Mouse (Mus musculus) ZHBTc4 (cell line): ENCODE measurements around the gene Dmd.
A peak's percentile ranks its signal among the peaks of the same experiment; 100 is the strongest.

Source experiments
- DNase-seq: peaks from one replicate; pipeline ENCODE4 v3.0.0-alpha.2; 2011; ENCODE audit warnings: low read depth, low spot score

Dmd gene

DNA sequence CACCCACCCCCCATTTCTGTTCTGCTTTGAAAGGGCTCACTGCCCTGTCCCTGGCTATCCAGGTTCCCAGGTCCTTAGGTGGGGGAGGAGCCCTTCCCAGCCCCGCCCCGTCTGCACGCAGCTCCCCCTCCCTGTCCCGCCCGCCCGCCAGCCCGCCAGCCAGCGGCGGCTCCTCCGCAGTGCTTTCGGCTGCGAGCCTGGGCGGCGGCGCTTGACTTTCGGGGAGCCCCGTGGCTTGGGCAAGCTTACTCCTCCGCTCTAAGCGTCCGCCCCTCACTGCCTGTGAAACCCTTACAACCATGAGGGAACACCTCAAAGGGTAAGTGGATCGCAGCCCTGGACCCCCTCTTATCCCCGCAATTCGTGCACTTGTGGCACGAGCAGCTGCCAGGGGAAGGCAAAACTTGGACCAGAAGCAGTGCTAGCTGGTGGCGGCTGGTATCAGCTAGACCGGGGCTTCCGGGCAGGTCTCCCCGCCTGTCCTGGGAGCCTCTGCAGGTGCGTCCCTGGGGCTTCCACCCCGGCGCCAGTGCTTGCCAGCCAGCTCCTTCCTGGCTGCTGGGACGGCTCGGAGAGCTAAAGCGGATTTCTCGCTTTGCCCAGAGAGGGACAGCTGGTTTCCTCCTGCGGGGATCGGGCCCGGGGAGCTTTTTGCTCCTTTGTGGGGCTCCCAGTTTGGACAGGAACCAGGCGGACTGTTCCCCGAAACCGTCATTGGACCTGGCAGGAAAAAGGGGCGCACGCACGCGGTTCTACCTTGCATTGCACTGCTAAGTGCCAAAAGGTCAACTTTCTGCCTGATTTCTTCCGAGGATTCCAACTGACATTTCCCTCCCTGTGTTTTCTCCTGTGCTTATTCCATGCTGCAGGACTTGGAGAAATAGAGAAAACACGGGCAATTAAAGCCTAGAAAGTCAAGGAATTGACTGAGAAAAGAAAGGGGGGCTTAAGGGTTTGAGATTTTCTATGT, 2099.8 kb downstream of the Dmd start:
- peak; percentile 82 for DNase-seq

DNA sequence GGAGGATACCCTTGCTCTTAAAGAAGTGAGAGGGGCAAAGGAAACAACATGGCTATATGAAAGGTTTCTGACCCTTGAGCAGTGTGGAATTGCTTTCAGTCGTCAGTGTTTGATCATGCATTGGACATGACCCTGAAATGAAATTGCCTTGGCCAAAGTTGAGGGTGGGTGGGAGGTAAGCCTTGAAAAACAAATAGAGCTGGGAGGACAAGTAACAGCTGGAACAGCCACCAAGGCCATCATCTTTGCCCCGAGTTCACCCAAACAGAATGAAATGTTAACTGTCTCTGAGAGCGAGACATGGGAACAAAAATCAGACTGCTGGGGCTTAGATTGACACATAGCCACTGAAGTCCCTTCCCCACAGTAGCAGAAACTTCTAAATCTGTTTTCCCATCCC, 2100.9 kb downstream of the Dmd start:
- no peak for DNase-seq

DNA sequence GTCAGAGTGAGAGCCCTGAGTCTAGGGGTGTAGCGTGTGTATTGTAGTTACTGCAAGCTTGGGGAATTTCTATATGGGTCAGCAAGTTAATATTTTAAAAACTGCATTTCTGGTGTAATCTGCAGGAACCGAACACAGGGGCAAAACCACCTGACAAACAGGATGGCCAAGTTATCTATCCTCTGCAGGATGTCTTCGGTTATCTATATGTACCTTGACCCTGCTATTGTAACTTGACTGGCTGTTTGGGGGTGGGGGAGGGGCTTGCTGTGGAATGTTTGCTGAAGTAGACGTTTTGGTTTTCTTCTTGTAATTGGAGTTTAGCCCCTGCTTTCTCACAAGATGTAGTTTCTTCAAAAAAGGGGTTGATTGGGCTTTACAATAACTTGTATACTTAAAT, 2124.9 kb downstream of the Dmd start:
- DNase-seq = no peak

DNA sequence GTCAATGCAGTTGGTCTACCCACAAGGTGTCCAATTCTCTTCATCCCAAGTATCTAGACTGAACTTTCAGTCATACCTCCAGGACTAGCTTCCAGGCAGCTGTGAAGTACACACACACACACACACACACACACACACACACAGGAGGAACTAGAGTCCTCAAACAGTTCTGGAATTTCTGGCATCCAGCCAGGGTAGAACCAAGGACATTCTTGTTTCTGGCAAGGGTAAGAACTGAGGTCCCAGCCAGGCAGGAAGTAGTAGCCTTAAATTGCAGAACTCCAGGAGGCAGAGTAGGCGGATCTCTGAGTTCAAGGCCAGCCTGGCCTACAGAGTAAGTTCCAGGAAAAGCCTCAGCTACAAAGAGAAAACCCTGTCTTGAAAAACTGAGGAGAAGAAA, 2128.2 kb downstream of the Dmd start:
- peak; percentile 94 for DNase-seq

DNA sequence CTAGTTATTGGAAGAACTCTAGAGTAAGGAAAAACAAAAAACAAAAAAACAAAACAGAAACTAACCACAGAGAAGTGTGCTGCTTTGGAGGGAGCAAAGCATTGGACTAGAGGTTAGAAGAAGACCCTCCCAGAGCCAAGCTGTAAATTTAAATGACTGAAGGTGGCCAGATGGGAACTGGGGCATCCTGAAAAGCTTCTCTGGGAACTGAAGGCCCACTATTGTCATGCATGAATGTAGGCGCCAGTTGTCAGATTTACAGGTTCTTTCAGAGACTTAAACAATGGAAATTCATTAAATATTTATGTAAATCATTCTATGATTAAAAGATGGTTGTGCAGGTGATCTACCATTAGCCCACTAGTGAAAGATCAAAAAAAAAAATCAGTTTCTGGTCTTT, 2128.9 kb downstream of the Dmd start:
- peak; percentile 78 for DNase-seq

DNA sequence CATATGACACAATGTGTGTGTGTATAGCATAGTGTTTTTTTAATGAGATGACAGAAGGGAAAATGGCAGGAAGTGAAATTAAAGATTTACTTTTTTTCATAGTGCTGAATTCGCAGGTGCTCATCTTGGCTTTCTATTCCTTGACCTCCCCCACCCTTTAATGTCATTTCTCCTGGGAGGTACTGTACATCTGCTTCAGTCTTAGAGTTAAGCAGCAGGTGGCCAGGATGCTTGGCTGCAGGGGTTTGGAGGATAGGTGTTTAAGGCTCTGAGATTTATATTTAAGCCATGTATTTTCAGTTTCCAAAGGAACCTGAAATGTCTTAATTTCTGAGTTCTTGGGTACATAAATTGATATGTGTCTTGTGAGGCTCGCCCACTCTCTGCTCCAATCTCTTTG, 2130.5 kb downstream of the Dmd start:
- no peak for DNase-seq

DNA sequence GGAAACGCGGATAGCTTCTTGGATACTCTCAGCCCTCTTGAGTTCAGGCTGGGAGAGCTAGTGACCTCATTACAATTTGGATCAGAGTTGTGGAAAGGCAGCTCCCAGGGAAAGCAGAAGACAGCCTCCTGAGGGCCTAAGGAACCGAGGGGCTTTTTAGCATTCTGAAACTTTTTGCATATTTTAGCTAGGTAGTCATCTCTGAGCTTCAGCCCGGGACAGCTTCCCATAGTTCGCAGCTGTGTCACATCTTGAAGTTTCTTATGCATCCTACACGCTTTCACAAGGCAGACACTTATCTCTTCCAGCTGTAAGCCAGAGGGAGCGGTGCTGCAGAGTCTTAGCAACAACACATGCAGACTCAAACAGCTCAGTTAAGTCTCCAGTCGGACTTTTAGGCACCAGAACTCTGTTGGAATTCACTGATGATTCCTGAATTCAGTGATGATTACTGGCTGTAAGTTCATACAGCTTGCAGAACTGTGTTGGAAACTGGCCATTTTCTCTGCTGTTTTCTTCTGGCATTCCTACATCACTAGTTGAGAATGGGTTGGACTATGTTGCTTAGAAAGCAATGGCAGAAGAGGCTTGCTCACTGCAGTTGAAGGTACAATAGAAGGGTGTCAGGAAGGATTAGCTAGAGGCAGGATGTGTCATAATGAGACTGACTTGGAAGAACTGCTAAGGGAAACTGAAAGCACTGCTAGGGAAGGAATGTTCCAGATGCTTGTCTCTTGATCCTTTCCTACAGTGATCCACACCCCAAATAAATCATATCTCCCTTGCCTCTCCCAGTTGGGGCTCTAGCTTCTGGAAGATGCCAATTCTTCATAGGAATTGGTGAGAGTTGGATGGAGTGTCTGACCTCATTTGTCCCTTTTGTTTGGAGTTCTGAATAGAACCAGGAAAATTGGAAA, 2135.8 kb downstream of the Dmd start:
- DNase-seq = no peak

DNA sequence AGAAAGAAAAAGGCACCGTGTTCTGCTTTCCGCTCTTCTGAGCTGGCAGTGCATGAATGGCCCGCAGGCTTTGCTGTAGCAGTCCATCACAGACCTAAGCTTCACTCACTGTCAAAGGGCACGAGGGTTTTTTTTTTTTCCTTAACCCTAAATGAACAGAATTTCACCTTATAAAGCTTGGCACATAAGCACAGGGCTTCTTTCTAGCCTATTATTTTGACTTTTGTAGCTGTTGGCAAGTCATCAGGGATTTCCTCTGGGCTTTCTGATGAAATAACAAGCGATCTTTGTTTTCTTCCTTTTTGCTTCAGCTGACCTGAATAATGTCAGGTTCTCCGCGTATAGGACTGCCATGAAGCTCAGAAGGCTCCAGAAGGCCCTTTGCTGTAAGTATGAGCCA, 2140.8 kb downstream of the Dmd start:
- no peak for DNase-seq

DNA sequence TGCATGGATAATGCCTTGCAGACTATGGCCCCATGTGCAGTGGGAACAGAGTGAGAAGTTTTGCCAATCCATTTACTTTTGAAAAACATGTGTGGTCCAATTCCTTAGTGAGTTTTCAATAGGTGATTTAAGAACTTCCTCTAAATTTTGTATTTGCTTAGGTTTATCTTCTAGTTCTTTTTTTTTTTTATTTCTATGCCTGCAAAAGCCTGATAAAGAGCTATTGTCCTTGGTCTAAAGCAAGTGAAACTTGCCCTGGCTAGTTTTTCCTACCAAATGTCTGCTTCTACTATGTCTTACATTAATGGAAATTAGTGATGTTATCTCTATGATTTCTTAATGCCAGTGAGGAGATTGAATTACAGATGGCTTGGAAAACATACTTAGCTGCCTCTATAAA, 2144.7 kb downstream of the Dmd start:
- DNase-seq = no peak

DNA sequence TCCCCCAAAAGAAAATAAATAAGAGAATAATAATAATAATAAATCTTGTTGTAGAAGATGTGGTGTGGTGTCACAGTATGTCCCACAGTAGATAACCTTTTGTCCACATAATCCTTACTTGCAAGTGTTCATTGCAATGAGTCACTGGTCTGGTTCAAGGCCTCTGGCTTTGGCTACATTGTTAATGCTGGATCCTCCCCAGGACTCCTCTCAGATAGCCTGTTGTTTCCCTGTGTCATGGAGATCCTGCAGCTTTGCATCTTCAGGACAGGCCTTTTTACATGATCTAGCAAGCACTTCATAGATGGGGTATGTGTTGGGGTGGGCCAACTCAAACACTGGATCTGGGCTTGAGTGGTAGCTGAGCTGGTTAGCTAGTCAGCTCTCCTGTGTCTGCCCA, 2150.0 kb downstream of the Dmd start:
- peak; percentile 5 for DNase-seq

DNA sequence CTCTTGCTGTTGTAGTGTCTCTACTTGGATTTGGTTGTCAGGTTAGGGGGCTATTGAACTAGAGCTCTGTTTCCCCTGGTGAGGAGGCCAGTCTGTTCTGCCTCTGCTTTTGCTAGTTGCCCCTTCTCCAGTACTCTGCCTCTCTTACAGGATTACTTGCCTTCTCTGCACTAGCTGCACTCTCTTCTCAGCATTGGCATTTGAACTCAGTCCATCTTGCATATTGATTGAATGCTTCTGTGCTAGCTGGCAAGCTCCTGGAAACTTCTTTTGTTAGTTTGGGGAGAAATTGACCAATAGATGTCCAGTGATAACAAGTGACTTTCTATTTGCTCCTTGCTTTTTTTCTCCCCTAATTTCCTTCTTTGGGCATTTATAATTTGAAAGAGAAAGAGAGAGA, 2163.7 kb downstream of the Dmd start:
- DNase-seq = no peak

DNA sequence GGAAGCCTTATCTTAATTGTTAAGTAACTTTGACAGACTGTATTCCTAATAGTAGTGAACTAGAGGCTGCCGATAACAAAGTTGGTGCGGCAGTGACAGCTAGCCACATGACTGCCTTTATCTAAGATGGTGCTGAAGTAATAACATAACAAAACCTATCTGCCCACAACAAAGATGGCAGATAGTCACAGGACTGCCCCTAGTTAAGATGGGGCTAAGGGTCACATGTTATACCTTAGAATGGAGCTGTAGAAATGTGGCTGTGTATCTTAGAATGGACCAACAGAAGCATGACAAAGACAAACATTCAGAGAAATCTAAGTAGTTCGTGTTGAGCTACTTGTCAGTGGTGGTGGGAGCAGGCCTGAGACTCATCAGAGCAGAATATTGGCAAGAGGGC, 2184.0 kb downstream of the Dmd start:
- no peak for DNase-seq

DNA sequence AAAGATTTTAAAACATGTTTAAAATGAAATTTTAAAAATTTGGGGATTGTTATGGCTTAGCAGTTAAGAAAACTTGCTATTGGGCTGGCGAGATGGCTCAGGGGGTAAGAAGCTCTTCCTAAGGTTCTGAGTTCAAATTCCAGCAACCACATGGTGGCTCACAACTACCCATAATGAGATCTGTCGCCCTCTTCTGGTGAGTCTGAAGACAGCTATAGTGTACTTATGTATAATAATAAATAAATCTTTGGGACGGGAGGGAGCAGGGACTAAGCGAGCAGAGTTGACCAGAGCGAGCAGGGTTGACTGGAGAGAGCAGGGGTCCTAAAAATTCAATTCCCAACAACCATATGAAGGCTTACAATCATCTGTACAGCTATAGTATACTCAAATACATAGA, 2188.6 kb downstream of the Dmd start:
- peak; percentile 15 for DNase-seq

DNA sequence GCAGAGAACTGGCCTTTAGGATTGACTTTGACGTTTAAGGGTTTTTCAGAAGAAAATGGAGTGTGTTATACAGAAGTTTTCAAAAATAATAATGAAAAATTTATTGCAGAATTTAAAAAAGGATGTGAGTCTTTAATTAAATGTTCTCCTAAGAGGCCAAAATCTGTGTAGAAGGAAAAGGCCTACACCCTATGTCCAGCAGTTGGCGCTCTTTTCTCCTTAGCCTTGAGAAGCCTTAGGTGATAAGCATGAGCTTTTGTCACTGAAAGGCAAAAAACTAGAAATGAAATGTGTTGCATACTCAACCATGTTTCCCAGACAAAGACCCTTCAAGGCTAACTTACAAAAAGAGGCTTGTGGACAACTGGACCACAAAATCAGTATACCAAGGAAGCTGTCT, 2222.6 kb downstream of the Dmd start:
- DNase-seq = peak; percentile 10

DNA sequence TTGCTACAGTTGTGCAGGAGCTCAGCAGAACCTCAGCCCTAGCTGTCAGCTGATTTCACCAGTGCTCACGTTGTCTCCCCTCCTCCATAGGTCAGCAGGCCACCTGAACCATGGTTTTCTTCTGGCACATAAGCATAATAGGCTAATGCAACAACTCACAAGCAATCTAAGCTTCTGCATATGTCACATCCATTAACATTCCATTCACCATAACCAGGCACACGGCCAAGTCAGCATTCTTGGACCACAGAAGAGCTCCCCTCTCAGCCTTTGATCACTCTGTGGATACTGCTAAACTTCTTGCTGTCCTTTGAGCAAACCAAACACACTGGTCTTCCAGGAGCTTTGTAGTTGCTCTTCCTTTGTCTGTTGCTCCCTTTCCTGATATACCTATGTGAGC, 2238.9 kb downstream of the Dmd start:
- no peak for DNase-seq

DNA sequence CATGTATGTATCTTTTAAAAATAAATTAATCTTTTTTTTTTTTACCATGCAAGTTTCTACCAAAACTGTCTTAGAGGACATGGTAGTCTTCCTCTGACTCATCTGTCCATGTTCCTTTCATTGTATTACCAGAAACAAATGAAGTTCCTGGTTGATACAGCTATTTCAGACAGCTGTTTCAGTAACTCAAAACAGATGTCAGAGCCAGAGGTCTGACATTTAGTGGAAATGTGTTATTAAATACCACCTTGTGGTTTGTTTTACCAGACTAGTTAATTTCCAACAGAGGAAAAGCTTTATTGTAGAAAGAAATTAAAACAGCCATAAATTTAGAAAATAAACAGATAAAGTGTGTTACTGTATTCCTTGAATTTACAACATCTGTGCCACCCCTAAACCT, 2245.2 kb downstream of the Dmd start:
- DNase-seq = no peak

DNA sequence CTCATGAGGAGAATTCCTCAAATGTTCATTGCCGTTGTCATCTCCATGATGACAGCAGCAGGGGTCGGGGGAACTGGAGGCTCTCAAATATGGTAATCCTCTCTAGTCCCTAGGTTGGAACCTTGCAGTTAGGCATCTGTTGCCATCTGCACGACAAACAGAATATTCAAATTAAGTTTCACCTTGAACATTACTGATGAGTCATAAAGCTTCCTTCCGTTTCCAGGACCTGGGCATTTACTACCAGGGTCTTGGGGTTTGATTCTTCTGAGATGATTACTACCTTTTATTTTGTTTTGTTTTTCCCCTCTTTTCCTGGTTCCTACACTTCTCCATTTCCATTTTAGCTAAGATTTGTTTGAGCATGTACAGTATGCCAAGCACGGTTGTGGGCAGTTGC, 2249.0 kb downstream of the Dmd start:
- DNase-seq = no peak

DNA sequence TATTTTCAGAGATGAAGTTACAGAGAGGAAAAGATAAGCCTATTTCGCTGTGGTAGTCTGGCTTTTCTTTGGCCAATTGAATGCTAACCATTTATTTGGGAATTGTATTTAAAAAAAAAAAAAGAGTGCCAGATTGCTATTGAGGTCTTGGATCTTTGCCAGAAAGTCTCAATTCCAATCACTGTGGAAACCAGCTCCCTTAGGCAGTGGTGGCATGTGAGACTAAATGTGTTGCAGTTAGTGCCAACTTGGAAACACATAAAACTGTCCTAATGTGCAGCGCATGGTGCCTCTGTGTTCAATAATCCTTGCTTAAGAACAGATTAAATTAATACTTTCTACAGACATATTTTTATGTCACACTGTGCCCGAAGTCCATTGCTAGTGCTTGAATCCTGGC, 2250.7 kb downstream of the Dmd start:
- DNase-seq = no peak

DNA sequence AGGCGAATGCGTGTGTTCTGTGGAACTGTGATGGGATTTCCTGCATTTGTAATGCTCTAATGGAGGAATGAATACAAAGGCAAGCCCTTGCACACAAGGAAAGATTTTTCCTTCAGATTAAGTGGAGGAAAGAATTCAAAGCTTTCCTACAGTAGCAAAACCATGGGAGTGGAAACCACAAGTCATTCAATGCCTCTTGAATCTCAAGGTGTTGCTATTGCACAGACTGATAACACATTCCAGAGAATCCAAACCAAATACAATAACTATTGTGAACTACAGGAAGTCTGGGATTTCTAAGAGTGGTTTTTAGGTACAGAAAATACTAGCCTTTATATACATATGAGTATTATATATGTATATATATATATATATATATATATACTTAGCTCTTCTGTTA, 2258.3 kb downstream of the Dmd start:
- no peak for DNase-seq

DNA sequence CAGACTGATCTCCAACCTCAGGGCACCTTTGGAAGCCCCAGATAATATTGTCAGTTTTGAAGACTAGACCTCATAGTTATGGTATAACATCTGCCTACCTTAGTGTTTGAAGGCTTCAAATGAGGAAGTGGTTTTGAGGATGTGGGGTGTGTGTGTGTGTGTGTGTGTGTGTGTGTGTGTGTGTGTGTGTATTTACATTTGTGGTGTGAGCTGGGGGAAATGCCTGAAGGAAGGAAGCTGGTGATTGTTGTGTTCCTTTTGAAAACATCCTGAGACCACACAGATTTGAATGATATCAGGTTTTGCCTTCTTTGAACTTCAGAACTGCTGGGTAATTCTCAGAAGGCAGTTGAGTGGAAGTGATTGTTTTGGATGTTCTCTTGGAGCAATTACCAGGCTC, 2278.2 kb downstream of the Dmd start:
- DNase-seq = no peak

DNA sequence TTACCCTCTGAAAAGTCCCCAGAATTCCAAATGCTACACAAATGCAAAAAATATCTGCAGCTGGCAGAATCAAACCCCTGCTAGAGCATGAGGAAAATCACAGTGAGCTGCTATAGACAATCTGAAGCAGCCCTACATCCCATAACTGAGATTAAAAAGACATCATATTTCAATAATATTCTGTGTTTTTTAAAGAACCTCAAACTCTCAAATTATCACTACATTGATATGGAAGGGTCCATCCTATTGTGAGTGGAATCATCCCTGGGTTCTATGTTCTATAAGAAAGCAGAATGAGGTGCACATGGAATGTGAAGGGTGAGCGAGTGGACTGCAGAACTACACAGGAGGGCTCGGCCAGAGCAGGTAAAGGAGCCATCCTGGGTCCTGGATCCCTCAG, 2300.7 kb downstream of the Dmd start, which contains the start of gene Fthl17a:
Gene Fthl17a, plus strand, starts transcription at position 301 of the 400 bp plus-strand sequence.
- no peak for DNase-seq
